Mouse (Mus musculus) gonadal fat pad, adult 2 months (tissue): Measurements from ENCODE around the gene Rad50. TPM values are rescaled to one million over a fixed set of nuclear protein-coding genes. Genes with fewer than 3 reads are reported as not detected.

ENCODE experiments used
- DNase-seq: peaks from one replicate; pipeline ENCODE4 v3.0.0-alpha.2; 2012; ENCODE audit warnings: low read depth
- polyA plus RNA-seq: library from polyadenylated mRNA; depleted of rRNA; stranded (reverse); fragments of >200 nt; gene quantifications from 2 replicates; pipeline ENCODE4 v1.2.3, GENCODE M21; 2012

The Rad50 gene
- polyA plus RNA-seq, 1 experiment: 8.7 TPM

- DNase-seq: no peak
Measured at GRCm38 (mm10) chr11:53698521-53698920, 8.6 kb downstream of the Rad50 start.

GRCm38 (mm10) chr11:53691979-53692378, 15.1 kb downstream of the Rad50 start:
- no peak for DNase-seq

GRCm38 (mm10) chr11:53682994-53683530, 24.1 kb downstream of the Rad50 start:
- peak; percentile 36 for DNase-seq

GRCm38 (mm10) chr11:53682170-53682569, 24.9 kb downstream of the Rad50 start:
- DNase-seq: no peak

- no peak for DNase-seq
Measured at GRCm38 (mm10) chr11:53681686-53682085, 25.4 kb downstream of the Rad50 start.

GRCm38 (mm10) chr11:53680141-53680540, 27.0 kb downstream of the Rad50 start:
- no peak for DNase-seq

- no peak for DNase-seq
Measured at GRCm38 (mm10) chr11:53671414-53671813, 35.7 kb downstream of the Rad50 start.

GRCm38 (mm10) chr11:53664091-53664490, 43.0 kb downstream of the Rad50 start:
- no peak for DNase-seq

- no peak for DNase-seq
Measured at GRCm38 (mm10) chr11:53662794-53663674, 44.1 kb downstream of the Rad50 start.

GRCm38 (mm10) chr11:53657828-53658227, 49.3 kb downstream of the Rad50 start:
- no peak for DNase-seq

- no peak for DNase-seq
Measured at GRCm38 (mm10) chr11:53657381-53657780, 49.7 kb downstream of the Rad50 start.

GRCm38 (mm10) chr11:53656558-53657202, 50.4 kb downstream of the Rad50 start:
- DNase-seq: no peak

- DNase-seq: no peak
Measured at GRCm38 (mm10) chr11:53655043-53655442, 52.1 kb downstream of the Rad50 start.

- DNase-seq: no peak
Measured at GRCm38 (mm10) chr11:53652427-53652826, 54.7 kb downstream of the Rad50 start.

- DNase-seq: no peak
Measured at GRCm38 (mm10) chr11:53651441-53651840, 55.7 kb downstream of the Rad50 start.

GRCm38 (mm10) chr11:53644017-53644416, 63.1 kb downstream of the Rad50 start:
- DNase-seq: no peak

- no peak for DNase-seq
Measured at GRCm38 (mm10) chr11:53642744-53643279, 64.3 kb downstream of the Rad50 start.

- no peak for DNase-seq
Measured at GRCm38 (mm10) chr11:53637803-53638260, 69.3 kb downstream of the Rad50 start.

- no peak for DNase-seq
Measured at GRCm38 (mm10) chr11:53637046-53637802, 69.9 kb downstream of the Rad50 start.

GRCm38 (mm10) chr11:53636183-53636646, 70.9 kb downstream of the Rad50 start:
- no peak for DNase-seq

- no peak for DNase-seq
Measured at GRCm38 (mm10) chr11:53635590-53636182, 71.4 kb downstream of the Rad50 start.
